Mouse (Mus musculus) cerebellum, adult 2 months (tissue): ENCODE measurements around the gene Eefsec.

Experiments used
- CTCF ChIP-seq: fragments of 200-500 bp; IDR thresholded peaks from 2 replicates; pipeline ENCODE4 v1.5.1; 2011; ENCODE audit warnings: low read depth, mild to moderate bottlenecking, control low read depth, low read length, moderate library complexity, borderline replicate concordance; ENCODE audit not compliant: insufficient read depth
- POLR2A ChIP-seq: fragments of 200-500 bp; IDR thresholded peaks from 2 replicates; pipeline ENCODE4 v1.6.1; 2011; ENCODE audit warnings: low read length, control low read depth, borderline replicate concordance; ENCODE audit not compliant: insufficient read depth

DNA sequence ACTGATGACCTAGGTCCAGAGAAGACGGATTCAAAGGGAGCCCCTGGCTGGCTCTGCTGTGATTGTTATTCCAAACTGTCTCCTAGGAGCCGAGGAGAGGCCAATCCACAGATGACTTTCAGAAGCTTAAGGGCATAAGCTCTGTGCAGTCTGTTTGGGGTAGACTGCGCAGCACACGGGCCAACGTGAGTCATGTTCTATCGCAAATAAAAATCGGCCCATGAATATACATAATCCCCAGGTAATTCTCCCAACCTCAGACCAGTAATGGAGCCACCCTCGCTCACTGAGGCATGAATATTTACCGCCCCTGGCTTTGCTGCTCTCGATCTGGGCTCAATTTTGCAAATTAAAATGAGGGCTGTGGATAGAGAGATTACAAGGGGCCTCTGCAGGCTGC, 134.7 kb downstream of the Eefsec start:
- no peak for TF ChIP-seq POLR2A
- TF ChIP-seq CTCF: no peak
